Mouse (Mus musculus): ENCODE measurements around the gene Fam174a.

DNA sequence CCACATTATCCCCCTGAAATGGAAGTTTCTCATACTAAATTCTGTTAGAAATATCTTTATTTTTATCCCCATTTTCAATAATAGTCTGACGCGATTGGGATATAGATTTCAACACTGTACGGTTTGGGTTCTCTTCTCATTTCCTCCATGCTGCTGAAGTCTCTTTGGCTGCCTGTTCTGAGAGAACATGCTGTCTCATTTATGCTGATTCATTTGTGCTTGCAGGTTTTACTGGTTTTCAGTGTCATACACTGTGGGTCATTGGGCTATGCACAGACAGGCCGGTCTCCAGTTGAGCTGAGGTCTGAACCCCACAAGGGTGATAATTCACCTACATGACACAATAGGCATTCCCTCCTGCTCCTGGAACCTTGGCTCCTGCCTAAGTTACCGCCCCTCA, 5.1 kb upstream of the Fam174a start:
- TF ChIP-seq CHD2 (IDR thresholded peaks at IDR 0.05; ENCODE audit: low read depth, low read length) (no peak), ZC3H11A (IDR thresholded peaks at IDR 0.05; ENCODE audit: borderline replicate concordance, low read depth, low read length) (no peak)
